Mouse (Mus musculus) liver, postnatal 0 days (tissue): ENCODE results near the gene Abca4.

Experiments used
- CTCF ChIP-seq: sonication (generic); IDR thresholded peaks from 2 replicates; pipeline ENCODE4 v1.5.1; 2016; ENCODE audit warnings: antibody characterized with exemption, low read depth
- EP300 ChIP-seq: IDR thresholded peaks from 2 replicates; pipeline ENCODE4 v1.6.1; 2016; ENCODE audit warnings: antibody characterized with exemption, low read depth, mild to moderate bottlenecking

DNA sequence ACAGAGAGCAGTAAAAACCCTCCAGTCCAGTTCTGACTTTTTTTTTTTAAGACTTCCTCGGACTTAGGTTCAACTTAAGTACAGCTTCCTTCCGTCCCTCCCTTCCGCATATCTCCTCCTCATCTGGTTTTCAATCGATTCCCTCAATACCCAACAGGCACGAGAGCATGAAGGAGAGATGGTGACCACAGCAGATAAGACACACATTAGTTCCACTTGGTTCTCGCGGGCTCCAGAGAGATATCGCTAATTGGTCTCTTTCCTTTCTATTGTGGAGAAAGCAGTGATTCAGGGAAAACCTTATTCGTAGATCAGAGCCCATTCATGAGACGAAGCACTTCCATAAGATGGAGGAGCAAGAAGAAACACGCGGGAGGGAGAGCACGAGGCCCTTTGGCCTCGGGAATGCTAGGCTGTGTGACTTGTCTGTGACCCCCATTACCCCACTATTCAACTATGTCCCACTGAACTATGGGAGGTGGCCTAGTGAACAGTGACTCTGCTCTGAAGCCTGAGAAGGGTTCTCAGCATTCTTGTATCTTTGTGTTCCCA lies 63.5 kb downstream of the Abca4 start:
- TF ChIP-seq CTCF (no peak), EP300 (no peak)
